Mouse (Mus musculus): ENCODE measurements at regions not wholly inside any gene's neighbourhood (a gene's known extent, or its start where the extent isn't known, plus 50 kb on each side); places are given as distances from the start of the nearest gene placed in this dataset.

- TF ChIP-seq CTCF (IDR thresholded peaks at IDR 0.05) (no peak), EP300 (IDR thresholded peaks at IDR 0.05) (no peak)
Measured at GRCm38 (mm10) chr4:54162308-54162707, 336.5 kb downstream of the Tmem38b start.

Data from lung, postnatal 0 days (tissue).